Mouse (Mus musculus) liver, adult 2 months (tissue): ENCODE measurements around the gene 9230102O04Rik. TPM values are rescaled to one million over a fixed set of nuclear protein-coding genes. Genes with fewer than 3 reads are reported as not detected.

ENCODE experiments used
- DNase-seq: peaks from one replicate; pipeline ENCODE4 v3.0.0-alpha.2; 2011; ENCODE audit warnings: low read depth, low spot score; ENCODE audit errors: extremely low read depth
- H3K27ac ChIP-seq: fragments of 200-500 bp; replicated peaks from 2 replicates; pipeline ENCODE4 v1.5.1; 2012; ENCODE audit warnings: low read depth, mild to moderate bottlenecking, control low read depth, inconsistent platforms, low read length; ENCODE audit not compliant: insufficient read depth
- H3K27me3 ChIP-seq: fragments of 200-500 bp; 2 replicates; pipeline ENCODE4 v1.6.1; 2012; ENCODE audit warnings: mild to moderate bottlenecking, moderate library complexity, low read length, inconsistent platforms; ENCODE audit not compliant: control insufficient read depth, insufficient read depth
- H3K36me3 ChIP-seq: fragments of 200-500 bp; 2 replicates; pipeline ENCODE4 v1.6.1; 2012; ENCODE audit warnings: low read length, inconsistent platforms; ENCODE audit not compliant: control insufficient read depth, insufficient read depth
- H3K4me1 ChIP-seq: fragments of 200-500 bp; 2 replicates; pipeline ENCODE4 v1.6.1; 2011; ENCODE audit warnings: low read length; ENCODE audit not compliant: control insufficient read depth, insufficient read depth
- H3K4me3 ChIP-seq: fragments of 200-500 bp; 2 replicates; pipeline ENCODE4 v1.5.1; 2011; ENCODE audit warnings: low read depth, mild to moderate bottlenecking, control low read depth, low read length, moderate library complexity; ENCODE audit not compliant: insufficient read depth
- H3K79me2 ChIP-seq: fragments of 200-500 bp; 2 replicates; pipeline ENCODE4 v1.6.1; 2012; ENCODE audit warnings: inconsistent platforms, mild to moderate bottlenecking, low read length, moderate library complexity; ENCODE audit not compliant: control insufficient read depth, insufficient read depth
- H3K9ac ChIP-seq: fragments of 200-500 bp; 2 replicates; pipeline ENCODE4 v1.6.1; 2012; ENCODE audit warnings: low read depth, mild to moderate bottlenecking, control low read depth, inconsistent platforms, low read length
- CTCF ChIP-seq: fragments of 200-500 bp; IDR thresholded peaks from 2 replicates; pipeline ENCODE4 v1.5.1; 2011; ENCODE audit warnings: low read depth, low read length, control low read depth
- POLR2A ChIP-seq: fragments of 200-500 bp; IDR thresholded peaks from 2 replicates; pipeline ENCODE4 v1.6.1; 2011; ENCODE audit warnings: low read length, control low read depth; ENCODE audit not compliant: insufficient read depth; ENCODE audit errors: extremely low read depth
- WGBS: fragments of 180-500 bp; shearing (Covaris S2); methylation state at CpG from one replicate; pipeline ENCODE4 v1.1.7; 2018; 5-methylcytosine and 5-hydroxymethylcytosine counted together
- polyA plus RNA-seq: library from polyadenylated mRNA; depleted of rRNA; stranded (reverse); fragments of >200 nt; gene quantifications from 2 replicates; pipeline ENCODE4 v1.2.3, GENCODE M21; 2012
- total RNA-seq: library from RNA; depleted of rRNA; stranded (reverse); fragments of >200 nt; gene quantifications from 2 replicates; pipeline ENCODE4 v1.2.3, GENCODE M21; 2014

The 9230102O04Rik gene
- total and polyA plus RNA-seq, 2 experiments = not detected

DNA sequence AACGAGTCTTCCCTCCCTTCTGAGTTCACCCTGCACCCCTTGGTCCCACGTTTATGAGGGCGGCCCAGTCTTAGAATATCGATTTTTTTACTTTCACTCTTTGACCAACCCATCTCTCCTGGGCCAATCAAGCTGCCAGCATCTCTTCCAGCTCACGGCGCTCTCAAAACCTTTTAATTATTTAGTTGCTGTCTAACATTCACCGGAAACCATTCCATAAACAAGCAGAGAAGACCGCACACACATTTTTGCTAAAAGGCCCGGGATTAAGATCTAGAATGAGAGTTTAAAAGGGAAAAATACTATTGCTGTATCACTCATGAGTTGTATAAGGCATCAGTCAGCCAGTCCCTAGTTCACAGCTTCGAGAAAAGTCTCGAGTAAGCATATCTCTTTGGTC, 9.1 kb downstream of the 9230102O04Rik start:
- WGBS = 10% methylated on average over 11 of the region's 11 CpGs
- Histone ChIP-seq H3K27me3 (peaks cover 25% of the 10 kb centered on the region), H3K79me2 (no peaks in the 10 kb centered on the region), H3K27ac (no peak overlapping the region), H3K9ac (no peak overlapping the region), H3K4me1 (peaks cover 5% of the 10 kb centered on the region), H3K36me3 (no peaks in the 10 kb centered on the region), H3K4me3 (no peak overlapping the region)
- DNase-seq = peak; percentile 19
- TF ChIP-seq POLR2A (no peak), CTCF (no peak)

GRCm38 (mm10) chr2:9879493-9879892, 9.8 kb downstream of the 9230102O04Rik start:
- Histone ChIP-seq H3K4me3 (peak overlapping the region; percentile 43), H3K36me3 (no peaks in the 10 kb centered on the region), H3K4me1 (peaks cover 5% of the 10 kb centered on the region), H3K27me3 (peaks cover 24% of the 10 kb centered on the region), H3K9ac (no peak overlapping the region; the same call in 1 of the 2 replicates), H3K27ac (no peak overlapping the region), H3K79me2 (no peaks in the 10 kb centered on the region)
- DNase-seq = peak; percentile 79
- under 1% methylated on average over 21 of the region's 21 CpGs for WGBS
- TF ChIP-seq CTCF (peak; percentile 87), POLR2A (no peak)

GRCm38 (mm10) chr2:9879092-9879491, 10.2 kb downstream of the 9230102O04Rik start:
- H3K27ac ChIP-seq = no peak overlapping the region
- WGBS = under 1% methylated on average over 22 of the region's 22 CpGs

DNA sequence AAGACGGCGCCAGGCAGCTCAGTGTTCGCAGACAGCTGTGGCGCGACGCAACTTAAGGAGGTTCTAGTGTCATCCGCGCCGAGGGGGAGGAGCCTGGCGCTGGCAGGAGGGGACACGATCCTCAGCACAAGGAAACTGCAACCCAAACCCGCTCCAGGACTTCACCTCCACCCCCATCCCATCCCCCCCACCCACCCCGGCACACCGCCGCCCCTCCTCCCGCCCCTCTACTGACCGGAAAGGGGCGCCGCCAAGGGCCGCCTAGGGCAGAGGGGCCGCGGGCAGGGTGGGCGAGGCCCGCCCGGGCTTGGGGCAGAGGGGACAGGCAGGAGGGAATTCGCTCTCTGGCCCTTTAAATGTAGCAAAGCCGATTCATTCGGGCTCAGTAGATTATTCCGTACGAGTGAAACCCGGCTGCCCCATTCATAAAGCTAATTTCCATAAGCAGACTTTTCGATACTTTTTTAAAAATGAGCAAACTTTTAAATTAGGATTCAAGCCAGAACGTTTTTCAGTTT, 10.7 kb downstream of the 9230102O04Rik start:
- Histone ChIP-seq H3K9ac (no peak overlapping the region), H3K4me3 (peak overlapping the region; percentile 44), H3K27me3 (peaks cover 25% of the 10 kb centered on the region), H3K27ac (no peak overlapping the region), H3K36me3 (no peaks in the 10 kb centered on the region), H3K4me1 (peaks cover 5% of the 10 kb centered on the region), H3K79me2 (no peaks in the 10 kb centered on the region)
- WGBS = under 1% methylated on average over 31 of the region's 33 CpGs
- TF ChIP-seq CTCF = no peak
- no peak for TF ChIP-seq POLR2A
- no peak for DNase-seq

More at GRCm38 (mm10) chr2:9879092-9879491, 10.2 kb downstream of the 9230102O04Rik start:
- TF ChIP-seq CTCF (no peak), POLR2A (no peak)
- H3K4me1 ChIP-seq = peaks cover 5% of the 10 kb centered on the region
- H3K9ac ChIP-seq = no peak overlapping the region; the same call in 1 of the 2 replicates
- H3K79me2 ChIP-seq = no peaks in the 10 kb centered on the region
- DNase-seq = no peak
- no peaks in the 10 kb centered on the region for H3K36me3 ChIP-seq
- peak overlapping the region; percentile 43 for H3K4me3 ChIP-seq
- H3K27me3 ChIP-seq = peaks cover 25% of the 10 kb centered on the region

- peaks cover 23% of the 10 kb centered on the region for H3K27me3 ChIP-seq
- peaks cover 5% of the 10 kb centered on the region for H3K4me1 ChIP-seq
- WGBS = 3% methylated on average over 19 of the region's 19 CpGs
- no peak overlapping the region for H3K27ac ChIP-seq
- H3K4me3 ChIP-seq = peak overlapping the region; percentile 44
- H3K9ac ChIP-seq = no peak overlapping the region
- no peak for TF ChIP-seq POLR2A
- no peak for TF ChIP-seq CTCF
- H3K36me3 ChIP-seq = no peaks in the 10 kb centered on the region
- H3K79me2 ChIP-seq = no peaks in the 10 kb centered on the region
- no peak for DNase-seq
Observed at GRCm38 (mm10) chr2:9877966-9878563, 11.3 kb downstream of the 9230102O04Rik start.

DNA sequence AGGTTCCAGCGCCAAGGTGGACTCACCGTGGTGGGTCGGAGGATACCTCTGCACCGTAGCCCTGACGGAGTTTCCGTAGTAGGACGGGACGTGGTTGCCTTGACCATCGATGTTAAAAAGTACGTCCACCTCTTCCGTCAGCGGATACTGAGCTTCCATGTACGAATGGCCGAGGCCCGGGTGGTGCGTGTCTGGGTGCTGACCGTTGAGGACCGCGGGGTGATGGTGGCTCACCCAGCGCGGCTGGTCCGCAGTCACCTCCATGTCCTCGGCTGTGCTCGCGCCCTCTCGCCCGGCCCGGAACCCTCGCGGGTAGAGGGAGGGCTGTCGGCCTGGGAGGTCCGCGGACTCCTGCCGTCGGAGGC, 12.0 kb downstream of the 9230102O04Rik start:
- Histone ChIP-seq H3K4me3 (peak overlapping the region; percentile 50; the same call in 1 of the 2 replicates), H3K27me3 (peaks cover 18% of the 10 kb centered on the region), H3K4me1 (peaks cover 5% of the 10 kb centered on the region), H3K79me2 (no peaks in the 10 kb centered on the region), H3K36me3 (no peaks in the 10 kb centered on the region), H3K9ac (0 out of 2 replicates have a peak overlapping the region, but pooled peaks have one; percentile 17), H3K27ac (no peak overlapping the region)
- TF ChIP-seq CTCF = no peak
- TF ChIP-seq POLR2A = no peak
- WGBS = 3% methylated on average over 35 of the region's 35 CpGs
- no peak for DNase-seq
